Mouse (Mus musculus) lung, postnatal 10 days (tissue): ENCODE results near the gene Zfp563.

Source experiments
- DNase-seq: peaks from one replicate; pipeline ENCODE4 v3.0.0; 2021

Gene Zfp563

GRCm38 (mm10) chr17:33089220-33089949 is at the start of gene Zfp563:
Gene Zfp563, plus strand, starts transcription at chr17:33089310.
- DNase-seq = peak; percentile 97

GRCm38 (mm10) chr17:33058791-33059190 is 30.3 kb upstream of the Zfp563 start:
- DNase-seq = peak; percentile 28

GRCm38 (mm10) chr17:33063001-33063400 is 26.1 kb upstream of the Zfp563 start:
- no peak for DNase-seq

- no peak for DNase-seq
These were observed 21.2 kb upstream of the Zfp563 start, which contains the start of gene 4921501E09Rik for GRCm38 (mm10) chr17:33067958-33068357. Gene 4921501E09Rik, minus strand, starts transcription at chr17:33068058.

- peak; percentile 44 for DNase-seq
These were observed 2.5 kb downstream of the Zfp563 start for GRCm38 (mm10) chr17:33091630-33092029.

GRCm38 (mm10) chr17:33092391-33093193 is 3.5 kb downstream of the Zfp563 start:
- peak; percentile 90 for DNase-seq

GRCm38 (mm10) chr17:33097396-33097795 is 8.3 kb downstream of the Zfp563 start:
- DNase-seq = peak; percentile 14

GRCm38 (mm10) chr17:33124546-33124945 is 35.4 kb downstream of the Zfp563 start:
- no peak for DNase-seq

- no peak for DNase-seq
These were observed 37.1 kb downstream of the Zfp563 start for GRCm38 (mm10) chr17:33126257-33126656.

- no peak for DNase-seq
These were observed 50.2 kb downstream of the Zfp563 start, which contains the start of gene Morc2b for GRCm38 (mm10) chr17:33139261-33139820. Gene Morc2b, minus strand, starts transcription at chr17:33139683.
